Mouse (Mus musculus) small intestine, adult 2 months (tissue): Measurements from ENCODE around the gene Fam71f1. TPM values are rescaled to one million over a fixed set of nuclear protein-coding genes. Genes with fewer than 3 reads are reported as not detected.

Source experiments
- H3K27ac ChIP-seq: fragments of 200-500 bp; 2 replicates; pipeline ENCODE4 v1.5.1; 2012; ENCODE audit warnings: low read depth, low read length, control low read depth, inconsistent platforms; ENCODE audit not compliant: insufficient read depth
- H3K27me3 ChIP-seq: fragments of 200-500 bp; 2 replicates; pipeline ENCODE4 v1.6.1; 2012; ENCODE audit warnings: mild to moderate bottlenecking, moderate library complexity, low read length, inconsistent platforms; ENCODE audit not compliant: control insufficient read depth, insufficient read depth
- H3K36me3 ChIP-seq: fragments of 200-500 bp; 2 replicates; pipeline ENCODE4 v1.6.1; 2012; ENCODE audit warnings: mild to moderate bottlenecking, low read length, control low read depth, inconsistent platforms; ENCODE audit not compliant: control insufficient read depth, insufficient read depth
- H3K4me1 ChIP-seq: fragments of 200-500 bp; 2 replicates; pipeline ENCODE4 v1.6.1; 2012; ENCODE audit warnings: low read length, inconsistent platforms, mixed read lengths; ENCODE audit not compliant: control insufficient read depth, insufficient read depth, insufficient read length
- H3K4me3 ChIP-seq: fragments of 200-500 bp; 2 replicates; pipeline ENCODE4 v1.5.1; 2012; ENCODE audit warnings: low read depth, mild to moderate bottlenecking, control low read depth, inconsistent platforms, low read length, moderate library complexity
- CTCF ChIP-seq: fragments of 200-500 bp; IDR thresholded peaks from 2 replicates; pipeline ENCODE4 v1.5.1; 2012; ENCODE audit warnings: low read depth, mild to moderate bottlenecking, control low read depth, inconsistent platforms, low read length, moderate library complexity, mixed read lengths; ENCODE audit not compliant: insufficient replicate concordance, insufficient read length; ENCODE audit errors: extremely low read depth
- POLR2A ChIP-seq: fragments of 200-500 bp; IDR thresholded peaks from 2 replicates; pipeline ENCODE4 v1.6.1; 2012; ENCODE audit warnings: low read depth, mild to moderate bottlenecking, control low read depth, inconsistent platforms, low read length, moderate library complexity
- WGBS: fragments of 180-500 bp; shearing (Covaris S2); methylation state at CpG from one replicate; pipeline ENCODE4 v1.1.7; 2018; 5-methylcytosine and 5-hydroxymethylcytosine counted together
- polyA plus RNA-seq: library from polyadenylated mRNA; depleted of rRNA; stranded (reverse); fragments of >200 nt; gene quantifications from 2 replicates; pipeline ENCODE4 v1.2.3, GENCODE M21; 2012

The Fam71f1 gene
- polyA plus RNA-seq, 1 experiment = not detected

DNA sequence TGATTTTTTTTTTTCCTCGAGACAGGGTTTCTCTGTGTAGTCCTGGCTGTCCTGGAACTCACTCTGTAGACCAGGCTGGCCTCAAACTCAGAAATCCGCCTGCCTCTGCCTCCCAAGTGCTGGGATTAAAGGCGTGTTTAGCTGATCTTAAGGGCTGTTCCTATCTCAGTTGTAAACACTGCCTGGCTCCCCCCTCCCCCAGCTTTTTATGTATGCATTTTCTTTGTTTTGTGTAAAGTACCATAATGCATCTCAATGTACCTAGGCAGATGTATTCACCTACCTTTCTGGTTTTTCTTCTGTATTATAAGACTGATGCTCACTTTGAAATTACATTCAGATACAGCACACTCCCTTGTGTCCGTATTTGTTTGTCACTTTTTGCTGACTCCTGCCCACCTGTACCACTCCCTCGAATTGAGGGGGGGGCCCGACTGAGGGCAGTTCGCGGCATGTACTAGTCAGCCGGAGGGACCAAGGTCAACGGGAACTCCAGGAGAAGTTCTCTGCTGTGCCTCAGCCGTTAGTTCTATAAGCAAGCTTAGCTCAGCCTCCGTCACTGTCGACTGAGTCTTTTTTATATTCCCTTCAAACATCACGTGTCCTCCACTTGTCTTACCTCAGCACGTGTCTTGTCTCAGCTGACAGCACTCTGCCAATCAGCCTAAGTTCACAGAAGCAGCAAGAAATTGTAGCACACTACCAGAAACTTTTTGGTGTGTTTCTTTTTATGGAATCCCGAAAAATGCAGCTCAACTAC, 9.9 kb upstream of the Fam71f1 start:
- H3K36me3 ChIP-seq = no peaks in the 10 kb centered on the region
- H3K27me3 ChIP-seq = no peaks in the 10 kb centered on the region
- TF ChIP-seq CTCF (no peak), POLR2A (no peak)
- H3K27ac ChIP-seq = no peak overlapping the region
- H3K4me3 ChIP-seq = no peak overlapping the region
- 85% methylated on average over 16 of the region's 16 CpGs for WGBS
- no peaks in the 10 kb centered on the region for H3K4me1 ChIP-seq

DNA sequence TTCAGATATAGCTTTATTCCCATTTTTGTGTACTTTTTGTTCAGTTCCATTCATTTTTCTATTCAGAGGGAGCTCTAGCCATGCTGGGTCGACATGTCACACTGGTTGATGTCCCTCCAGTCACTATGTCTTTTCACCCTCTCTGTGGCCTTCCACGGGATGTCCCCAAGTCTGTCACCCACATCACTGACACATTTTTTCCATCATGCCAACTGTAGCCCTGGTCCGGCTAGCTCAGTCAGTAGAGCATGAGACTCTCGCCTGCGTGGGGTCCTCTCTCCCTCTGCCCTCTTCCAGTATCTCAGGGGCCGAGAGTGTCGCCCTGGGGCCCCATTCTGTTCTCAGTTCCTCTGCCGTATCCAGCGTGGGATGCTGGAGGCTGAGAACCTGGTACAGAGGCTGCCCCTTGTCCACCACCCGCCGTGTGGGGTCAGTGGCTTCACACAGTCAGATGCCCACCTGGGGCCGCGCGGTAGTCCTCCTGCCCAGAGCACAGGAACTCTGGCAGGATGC, 5.2 kb upstream of the Fam71f1 start:
- 78% methylated on average over 14 of the region's 14 CpGs for WGBS
- H3K4me1 ChIP-seq = no peaks in the 10 kb centered on the region

DNA sequence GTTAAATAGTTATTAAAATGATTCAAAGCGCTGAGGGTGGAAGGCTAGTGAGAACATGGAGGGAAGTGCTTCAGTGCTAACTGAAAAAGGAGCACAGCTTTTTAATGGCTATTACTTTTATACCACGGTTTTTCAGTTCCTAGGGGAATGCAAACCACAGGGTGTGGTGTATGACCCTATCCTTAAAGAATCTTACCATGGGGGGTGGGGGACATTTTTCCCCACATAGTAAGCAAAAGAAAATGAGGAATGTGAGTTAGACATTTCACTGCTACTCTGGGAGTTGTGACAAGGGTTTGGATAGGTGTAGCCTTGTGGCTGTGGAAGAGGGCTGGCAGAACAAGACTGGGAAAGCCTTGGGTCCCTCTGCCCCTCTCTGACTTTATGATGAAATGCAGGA, 1.7 kb upstream of the Fam71f1 start:
- no peaks in the 10 kb centered on the region for H3K36me3 ChIP-seq
- no peak for TF ChIP-seq CTCF
- H3K4me1 ChIP-seq = no peaks in the 10 kb centered on the region
- no peak overlapping the region for H3K4me3 ChIP-seq
- H3K27me3 ChIP-seq = no peaks in the 10 kb centered on the region
- WGBS = 50% methylated on average over 2 of the region's 2 CpGs
- no peak overlapping the region for H3K27ac ChIP-seq

More for the DNA sequence above, 5.2 kb upstream of the Fam71f1 start:
- H3K27me3 ChIP-seq = no peaks in the 10 kb centered on the region
- H3K4me3 ChIP-seq = no peak overlapping the region
- no peak overlapping the region for H3K27ac ChIP-seq
- TF ChIP-seq POLR2A (no peak), CTCF (no peak)
- no peaks in the 10 kb centered on the region for H3K36me3 ChIP-seq

DNA sequence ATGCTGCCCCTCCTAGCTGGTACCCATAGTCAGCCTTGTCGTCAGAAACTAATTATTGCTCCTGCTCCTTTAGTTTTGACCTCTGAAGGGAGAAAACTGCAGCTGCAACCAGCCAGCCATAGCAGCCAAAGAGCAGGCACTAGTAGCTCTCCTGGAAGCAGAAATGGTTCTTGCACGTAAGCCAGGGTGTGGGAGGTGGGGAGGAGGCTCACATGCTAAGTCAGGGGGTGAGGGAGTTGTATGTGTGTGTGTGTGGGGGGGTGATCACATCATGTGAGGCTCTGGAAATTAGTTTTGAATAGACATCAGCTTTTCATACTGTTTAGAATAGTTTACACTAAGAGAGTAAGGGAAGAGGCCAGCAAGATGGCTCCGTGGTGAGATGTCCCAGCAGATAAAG, 999 bp upstream of the Fam71f1 start:
- Histone ChIP-seq H3K4me1 (no peaks in the 10 kb centered on the region), H3K27me3 (no peaks in the 10 kb centered on the region), H3K4me3 (no peak overlapping the region), H3K36me3 (no peaks in the 10 kb centered on the region), H3K27ac (no peak overlapping the region)
- TF ChIP-seq POLR2A = no peak
- 66% methylated on average over 3 of the region's 3 CpGs for WGBS

DNA sequence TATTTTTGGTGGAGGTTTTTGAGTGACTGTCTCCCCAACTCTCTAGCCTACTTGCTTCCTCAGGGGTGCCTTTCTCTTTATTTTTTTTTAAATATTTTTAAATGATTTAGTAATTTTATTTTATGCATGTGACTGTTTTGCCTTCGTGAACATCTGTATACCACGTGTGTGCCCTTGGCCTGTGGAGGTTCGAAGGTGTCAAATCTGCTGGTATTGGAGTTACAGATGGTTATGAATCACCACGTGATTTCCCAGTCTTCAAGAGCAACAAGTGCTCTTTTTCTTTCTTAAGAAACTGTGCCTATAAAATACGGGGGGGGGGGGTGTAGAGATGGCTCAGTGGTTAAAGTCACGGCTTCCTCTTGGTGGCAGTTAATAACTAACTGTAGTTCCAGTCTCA, 2.6 kb downstream of the Fam71f1 start:
- Histone ChIP-seq H3K4me3 (no peak overlapping the region), H3K27ac (no peak overlapping the region), H3K36me3 (no peaks in the 10 kb centered on the region), H3K4me1 (no peaks in the 10 kb centered on the region), H3K27me3 (no peaks in the 10 kb centered on the region)
- no peak for TF ChIP-seq CTCF
- no peak for TF ChIP-seq POLR2A
- WGBS = 75% methylated on average over 6 of the region's 6 CpGs

DNA sequence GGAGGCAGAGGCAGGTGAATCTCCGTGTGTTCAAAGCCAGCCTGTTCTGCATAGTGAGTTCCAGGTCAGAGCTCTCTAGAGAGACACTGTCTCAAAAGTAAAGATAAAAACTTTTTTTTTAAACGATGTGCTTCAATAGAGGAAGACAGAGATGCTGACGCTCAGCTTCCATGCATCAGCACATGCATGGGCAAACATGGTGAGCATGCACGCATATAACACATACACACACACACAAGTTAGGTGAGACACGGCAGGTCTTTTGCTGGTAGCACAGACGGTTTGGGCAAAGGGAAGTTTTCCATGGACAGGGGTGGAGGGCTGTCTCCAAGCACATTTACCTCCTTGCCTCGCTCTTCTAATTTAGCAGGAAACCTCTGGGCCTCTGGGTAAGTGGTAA, 3.2 kb downstream of the Fam71f1 start:
- Histone ChIP-seq H3K4me1 (no peaks in the 10 kb centered on the region), H3K27ac (no peak overlapping the region), H3K36me3 (no peaks in the 10 kb centered on the region), H3K4me3 (no peak overlapping the region), H3K27me3 (no peaks in the 10 kb centered on the region)
- no peak for TF ChIP-seq POLR2A
- 88% methylated on average over 7 of the region's 7 CpGs for WGBS

DNA sequence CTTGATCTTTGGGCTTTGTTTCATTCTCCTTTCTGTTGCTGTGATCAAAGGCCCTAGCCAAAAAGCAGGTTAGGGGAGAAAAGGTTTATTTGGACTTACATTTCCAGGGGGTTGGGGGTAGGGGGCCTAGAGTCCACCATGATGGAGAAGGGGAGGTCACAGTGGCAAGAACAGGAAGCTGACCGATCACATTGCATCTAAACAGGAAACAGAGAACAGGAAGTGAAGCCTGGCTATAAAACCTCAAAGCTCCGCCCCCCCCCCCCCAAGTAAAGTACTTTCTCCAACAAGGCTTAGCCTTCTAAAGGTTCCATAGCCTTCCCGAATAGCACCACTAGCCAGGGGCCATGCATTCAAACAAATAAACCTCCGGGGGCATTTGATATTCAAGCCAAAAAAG, 3.8 kb downstream of the Fam71f1 start:
- H3K27ac ChIP-seq = no peak overlapping the region
- no peak for TF ChIP-seq CTCF
- TF ChIP-seq POLR2A = no peak
- WGBS = 68% methylated on average over 4 of the region's 4 CpGs
- no peaks in the 10 kb centered on the region for H3K36me3 ChIP-seq
- no peaks in the 10 kb centered on the region for H3K4me1 ChIP-seq
- no peak overlapping the region for H3K4me3 ChIP-seq
- H3K27me3 ChIP-seq = no peaks in the 10 kb centered on the region
